Mouse (Mus musculus): ENCODE data around the gene Eif2b4.

DNA sequence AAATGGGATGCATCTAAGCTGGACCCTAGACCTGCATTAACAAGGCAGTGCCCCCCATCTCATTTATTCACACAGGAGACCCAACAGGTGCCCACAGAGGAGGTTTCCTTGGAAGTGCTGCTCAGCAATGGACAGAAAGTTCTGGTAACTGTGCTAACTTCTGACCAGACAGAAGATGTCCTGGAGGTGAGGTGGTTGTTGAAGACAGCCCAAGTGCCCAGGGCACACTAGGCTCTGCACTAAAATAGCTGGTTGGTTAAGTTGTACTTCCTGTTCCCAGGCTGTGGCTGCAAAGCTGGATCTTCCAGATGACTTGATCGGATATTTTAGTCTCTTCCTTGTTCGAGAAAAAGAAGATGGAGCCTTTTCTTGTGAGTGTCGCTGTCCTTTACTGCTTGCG lies 2.4 kb upstream of the Eif2b4 start:
- TF ChIP-seq GATA1 (IDR thresholded peaks at IDR 0.05; ENCODE audit: low read length) (no peak), TAL1 (IDR thresholded peaks at IDR 0.05; ENCODE audit: low read length) (no peak)

All from erythroblast, embryonic 14.5 days (primary cell).